Mouse (Mus musculus) thymus, postnatal 25 days (tissue): ENCODE results near the gene Cfap97d1.

Experiments
- DNase-seq: peaks from one replicate; pipeline ENCODE4 v3.0.0; 2022

Gene Cfap97d1

GRCm38 (mm10) chr11:102040138-102040524 lies 56.1 kb downstream of the Cfap97d1 start:
- peak; percentile 54 for DNase-seq

GRCm38 (mm10) chr11:102040646-102041045 lies 56.6 kb downstream of the Cfap97d1 start:
- no peak for DNase-seq

- no peak for DNase-seq
These were observed 57.4 kb downstream of the Cfap97d1 start, which contains the start of gene Cd300lg for GRCm38 (mm10) chr11:102041350-102041949. Gene Cd300lg (plus strand): TSS chr11:102041509.
